Mouse (Mus musculus): ENCODE measurements at regions not wholly inside any gene's neighbourhood (a gene's known extent, or its start where the extent isn't known, plus 50 kb on each side); places are given as distances from the start of the nearest gene placed in this dataset.

GRCm38 (mm10) chr12:79998788-79999187, 114.0 kb downstream of the Zfp36l1 start:
- Histone ChIP-seq H3K27me3 (ENCODE audit: control insufficient read depth in 1 of 2, insufficient read depth in 2 of 2, low read length in 2 of 2) (no peaks in the 10 kb centered on the region; a peak in 1 of 4 replicates), H3K36me3 (ENCODE audit: control insufficient read depth in 1 of 2, insufficient read depth in 2 of 2, low read length in 2 of 2) (peaks cover 0 to 4% of the 10 kb centered on the region in 2 experiments; a peak in 1 of 4 replicates), H3K4me3 (ENCODE audit: control insufficient read depth in 1 of 2, insufficient read depth in 1 of 2, low read depth in 2 of 2, low read length in 2 of 2) (no peak overlapping the region), H3K9ac (ENCODE audit: control insufficient read depth, low read depth, low read length, poor library complexity, severe bottlenecking) (no peak overlapping the region), H3K9me3 (replicated peaks; ENCODE audit: insufficient read depth, low read length) (no peaks in the 10 kb centered on the region), H3K79me2 (ENCODE audit: control insufficient read depth, insufficient read depth, low read length, poor library complexity) (no peaks in the 10 kb centered on the region), H3K4me1 (ENCODE audit: control insufficient read depth in 1 of 2, insufficient read depth in 2 of 2, low read length in 2 of 2) (peaks cover 0 to 3% of the 10 kb centered on the region in 2 experiments; a peak in 1 of 4 replicates), H3K27ac (ENCODE audit: control insufficient read depth, low read depth, low read length) (no peak overlapping the region)
- TF ChIP-seq MYC (IDR thresholded peaks at IDR 0.05; ENCODE audit: low read depth, low read length) (no peak), ZC3H11A (IDR thresholded peaks at IDR 0.05; ENCODE audit: low read depth, low read length) (no peak), KAT2A (conservative IDR thresholded peaks at IDR 0.05; ENCODE audit: low read depth, low read length) (no peak)
- DNase-seq (ENCODE audit: low read depth, low spot score) = no peak

GRCm38 (mm10) chr12:79998339-79998738, 114.5 kb downstream of the Zfp36l1 start:
- TF ChIP-seq ZC3H11A (IDR thresholded peaks at IDR 0.05; ENCODE audit: low read depth, low read length) (no peak), UBTF (IDR thresholded peaks at IDR 0.05; ENCODE audit: borderline replicate concordance, insufficient read depth, low read depth, low read length) (no peak), POLR2AphosphoS5 (IDR thresholded peaks at IDR 0.05; ENCODE audit: borderline replicate concordance, low read depth, low read length) (no peak), USF1 (IDR thresholded peaks at IDR 0.05; ENCODE audit: low read depth, low read length) (no peak), ELF1 (IDR thresholded peaks at IDR 0.05; ENCODE audit: low read depth, low read length) (no peak), TBP (IDR thresholded peaks at IDR 0.05; ENCODE audit: low read depth, low read length) (no peak), EP300 (IDR thresholded peaks at IDR 0.05; ENCODE audit: low read depth in 1 of 2, low read length in 2 of 2) (no peak)
- Histone ChIP-seq H3K4me1 (ENCODE audit: control insufficient read depth in 1 of 2, insufficient read depth in 2 of 2, low read length in 2 of 2) (peaks cover 0 to 3% of the 10 kb centered on the region in 2 experiments; a peak in 1 of 4 replicates), H3K9me3 (replicated peaks; ENCODE audit: insufficient read depth, low read length) (no peaks in the 10 kb centered on the region), H3K4me3 (ENCODE audit: control insufficient read depth in 1 of 2, insufficient read depth in 1 of 2, low read depth in 2 of 2, low read length in 2 of 2) (no peak overlapping the region), H3K9ac (ENCODE audit: control insufficient read depth, low read depth, low read length, poor library complexity, severe bottlenecking) (no peak overlapping the region), H3K27me3 (ENCODE audit: control insufficient read depth in 1 of 2, insufficient read depth in 2 of 2, low read length in 2 of 2) (no peaks in the 10 kb centered on the region; a peak in 1 of 4 replicates), H3K79me2 (ENCODE audit: control insufficient read depth, insufficient read depth, low read length, poor library complexity) (no peaks in the 10 kb centered on the region), H3K27ac (ENCODE audit: control insufficient read depth, low read depth, low read length) (no peak overlapping the region), H3K36me3 (ENCODE audit: control insufficient read depth in 1 of 2, insufficient read depth in 2 of 2, low read length in 2 of 2) (peaks cover 0 to 5% of the 10 kb centered on the region in 2 experiments; a peak in 1 of 4 replicates)
- no peak for DNase-seq (ENCODE audit: low read depth, low spot score)

GRCm38 (mm10) chr12:79997201-79997600, 115.6 kb downstream of the Zfp36l1 start:
- no peak overlapping the region for H3K4me3 ChIP-seq (ENCODE audit: control insufficient read depth in 1 of 2, insufficient read depth in 1 of 2, low read depth in 2 of 2, low read length in 2 of 2)
- no peak overlapping the region for H3K27ac ChIP-seq (ENCODE audit: control insufficient read depth, low read depth, low read length)
- no peaks in the 10 kb centered on the region for H3K79me2 ChIP-seq (ENCODE audit: control insufficient read depth, insufficient read depth, low read length, poor library complexity)
- no peak for DNase-seq (ENCODE audit: low read depth, low spot score)
- no peak for TF ChIP-seq GABPA (IDR thresholded peaks at IDR 0.05; ENCODE audit: low read depth, low read length)
- no peak for TF ChIP-seq MEF2A (IDR thresholded peaks at IDR 0.05; ENCODE audit: extremely low read depth, insufficient replicate concordance, low read depth, low read length, poor library complexity, severe bottlenecking)
- no peak for TF ChIP-seq UBTF (IDR thresholded peaks at IDR 0.05; ENCODE audit: borderline replicate concordance, insufficient read depth, low read depth, low read length)
- no peak for TF ChIP-seq ZMIZ1 (IDR thresholded peaks at IDR 0.05; ENCODE audit: low read depth, low read length)
- TF ChIP-seq TAL1 (IDR thresholded peaks at IDR 0.05; ENCODE audit: low read length) = no peak
- TF ChIP-seq NELFE (IDR thresholded peaks at IDR 0.05; ENCODE audit: low read depth, low read length) = no peak
- TF ChIP-seq HCFC1 (IDR thresholded peaks at IDR 0.05; ENCODE audit: low read depth, low read length) = no peak
- TF ChIP-seq MYC (IDR thresholded peaks at IDR 0.05; ENCODE audit: low read depth, low read length) = no peak
- TF ChIP-seq TCF12 (IDR thresholded peaks at IDR 0.05; ENCODE audit: low read depth, low read length) = no peak
- TF ChIP-seq JUND (IDR thresholded peaks at IDR 0.05; ENCODE audit: low read depth, low read length) = no peak
- no peak for TF ChIP-seq EP300 (IDR thresholded peaks at IDR 0.05; ENCODE audit: low read depth in 1 of 2, low read length in 2 of 2)
- no peak for TF ChIP-seq TBP (IDR thresholded peaks at IDR 0.05; ENCODE audit: low read depth, low read length)
- TF ChIP-seq RCOR1 (IDR thresholded peaks at IDR 0.05; ENCODE audit: low read depth, low read length) = no peak
- TF ChIP-seq MXI1 (IDR thresholded peaks at IDR 0.05; ENCODE audit: low read depth, low read length) = no peak
- H3K9me3 ChIP-seq (replicated peaks; ENCODE audit: insufficient read depth, low read length) = no peaks in the 10 kb centered on the region
- peaks cover 0 to 3% of the 10 kb centered on the region in 2 experiments; a peak in 1 of 4 replicates for H3K4me1 ChIP-seq (ENCODE audit: control insufficient read depth in 1 of 2, insufficient read depth in 2 of 2, low read length in 2 of 2)
- no peak overlapping the region for H3K9ac ChIP-seq (ENCODE audit: control insufficient read depth, low read depth, low read length, poor library complexity, severe bottlenecking)
- peaks cover 0 to 5% of the 10 kb centered on the region in 2 experiments; a peak in 1 of 4 replicates for H3K36me3 ChIP-seq (ENCODE audit: control insufficient read depth in 1 of 2, insufficient read depth in 2 of 2, low read length in 2 of 2)
- H3K27me3 ChIP-seq (ENCODE audit: control insufficient read depth in 1 of 2, insufficient read depth in 2 of 2, low read length in 2 of 2) = no peaks in the 10 kb centered on the region; a peak in 1 of 4 replicates
